ENCODE assay signal across 21 mouse cellular contexts in genomic region chr4:129375821-129376220, GRCm38 (mm10). TPM values are rescaled to one million over a fixed set of nuclear protein-coding genes. Genes with fewer than 3 reads are reported as not detected.
DNase-seq lines count a peak whose midpoint lies in the region; ATAC-seq and TF ChIP-seq lines count a peak whose summit lies in the region.
"Had no signal": no experiment of that assay in that cellular context is flagged by ENCODE, and none has a peak within 500 bp of the region (broad histone marks: within the 10 kb centered on the region; RNA-seq: fewer than 3 reads in every experiment).

No protein-coding gene starts in this region.

- no peak overlapping the region for H3K27ac ChIP-seq in cerebellum, adult 2 months (ENCODE audit: insufficient read depth, low read length)
- no peak overlapping the region for H3K27ac ChIP-seq in heart, embryonic 12.5 days (ENCODE audit: poor library complexity, severe bottlenecking)
- no peak overlapping the region for H3K27ac ChIP-seq in lung, embryonic 15.5 days
- H3K27ac ChIP-seq in stomach, embryonic 14.5 days (ENCODE audit: low read length), result no peak overlapping the region
- no peak overlapping the region for H3K27ac ChIP-seq in stomach, postnatal 0 days (replicated peaks)
- H3K27ac ChIP-seq: forebrain, embryonic 13.5 days; layer of hippocampus, adult 2 months; limb, embryonic 15.5 days had no signal

- 0 out of 2 replicates have a peak overlapping the region, but pooled peaks have one; percentile 75 for H3K4me2 ChIP-seq in heart, embryonic 12.5 days
- H3K4me2 ChIP-seq in lung, embryonic 15.5 days, result peak overlapping the region; percentile 85; the same call in 1 of the 2 replicates
- peak overlapping the region; percentile 56; the same call in 1 of the 2 replicates for H3K4me2 ChIP-seq in stomach, embryonic 14.5 days (replicated peaks; ENCODE audit: low read depth, low read length)
- no peak overlapping the region for H3K4me2 ChIP-seq in stomach, postnatal 0 days (replicated peaks; ENCODE audit: low read depth)

- no peaks in the 10 kb centered on the region for H3K27me3 ChIP-seq in cerebellum, adult 2 months (ENCODE audit: control insufficient read depth, insufficient read depth, low read length)
- H3K27me3 ChIP-seq in heart, embryonic 12.5 days (replicated peaks), result 0 out of 2 replicates have a peak, but pooled peaks cover 8% of the 10 kb centered on the region
- H3K27me3 ChIP-seq in lung, embryonic 15.5 days, result no peaks in the 10 kb centered on the region
- H3K27me3 ChIP-seq in stomach, embryonic 14.5 days (ENCODE audit: control insufficient read depth, insufficient read depth, low read length), result no peaks in the 10 kb centered on the region
- H3K27me3 ChIP-seq in stomach, postnatal 0 days (ENCODE audit: control insufficient read depth, insufficient read depth, low read length), result no peaks in the 10 kb centered on the region
- H3K27me3 ChIP-seq: limb, embryonic 15.5 days had no signal

- H3K9ac ChIP-seq in heart, embryonic 12.5 days, result no peak overlapping the region
- H3K9ac ChIP-seq in lung, embryonic 15.5 days, result no peak overlapping the region
- H3K9ac ChIP-seq in stomach, embryonic 14.5 days (replicated peaks; ENCODE audit: low read depth, low read length), result no peak overlapping the region
- H3K9ac ChIP-seq in stomach, postnatal 0 days (ENCODE audit: low read length), result no peak overlapping the region
- H3K9ac ChIP-seq: limb, embryonic 15.5 days had no signal

- no peaks in the 10 kb centered on the region; the same call in 1 of the 2 replicates for H3K4me1 ChIP-seq in cerebellum, adult 2 months (ENCODE audit: control insufficient read depth, insufficient read depth, low read length)
- H3K4me1 ChIP-seq in heart, embryonic 12.5 days (replicated peaks), result no peaks in the 10 kb centered on the region
- peaks cover 15% of the 10 kb centered on the region for H3K4me1 ChIP-seq in lung, embryonic 15.5 days
- peaks cover 16% of the 10 kb centered on the region for H3K4me1 ChIP-seq in lung, adult 2 months (ENCODE audit: control insufficient read depth, insufficient read depth, low read length)
- no peaks in the 10 kb centered on the region for H3K4me1 ChIP-seq in stomach, embryonic 14.5 days (ENCODE audit: control insufficient read depth, insufficient read depth, low read length)
- no peaks in the 10 kb centered on the region for H3K4me1 ChIP-seq in stomach, postnatal 0 days (replicated peaks; ENCODE audit: control insufficient read depth, insufficient read depth)

- no peak for TF ChIP-seq EP300 in stomach, postnatal 0 days (optimal IDR thresholded peaks at IDR 0.05)

- no peak for ATAC-seq in cerebellum, adult (ENCODE audit: insufficient number of reproducible peaks, low FRiP score, low TSS enrichment)
- ATAC-seq in heart, embryonic 12.5 days (ENCODE audit: insufficient number of reproducible peaks, low FRiP score), result no peak
- ATAC-seq in lung, embryonic 15.5 days (ENCODE audit: borderline replicate concordance, extremely low read depth, low FRiP score, low TSS enrichment), result no peak
- ATAC-seq in stomach, embryonic 14.5 days (ENCODE audit: insufficient number of reproducible peaks, insufficient read depth, low FRiP score, low read depth), result no peak
- no peak for ATAC-seq in stomach, postnatal 0 days (ENCODE audit: low FRiP score, low TSS enrichment)
- ATAC-seq: CD4-positive, CD25-positive, alpha-beta regulatory T cell, adult 4 months; forebrain, embryonic 13.5 days had no signal

- no peak overlapping the region for H3K4me3 ChIP-seq in cerebellum, adult 2 months (replicated peaks; ENCODE audit: insufficient read depth, low read depth, low read length)
- H3K4me3 ChIP-seq in heart, embryonic 12.5 days, result 0 out of 2 replicates have a peak overlapping the region, but pooled peaks have one; percentile 87
- H3K4me3 ChIP-seq in lung, embryonic 15.5 days, result no peak overlapping the region
- no peak overlapping the region for H3K4me3 ChIP-seq in lung, adult 2 months (replicated peaks; ENCODE audit: extremely low read depth, low read depth, low read length)
- no peak overlapping the region for H3K4me3 ChIP-seq in stomach, embryonic 14.5 days (ENCODE audit: low read depth, low read length)
- H3K4me3 ChIP-seq in stomach, postnatal 0 days (ENCODE audit: low read depth, low read length), result no peak overlapping the region

- 37% methylated on average over 5 of the region's 5 CpGs for WGBS in cerebellum, adult 2 months
- 78% methylated on average over 5 of the region's 5 CpGs for WGBS in heart, embryonic 12.5 days
- 64% methylated on average over 5 of the region's 5 CpGs for WGBS in lung, embryonic 15.5 days
- 60% methylated on average over 5 of the region's 5 CpGs for WGBS in lung, adult 2 months
- 73% methylated on average over 5 of the region's 5 CpGs for WGBS in stomach, embryonic 14.5 days
- WGBS in stomach, postnatal 0 days, result 70% methylated on average over 5 of the region's 5 CpGs

- H3K9me3 ChIP-seq in heart, embryonic 12.5 days (replicated peaks), result no peaks in the 10 kb centered on the region
- H3K9me3 ChIP-seq in lung, embryonic 15.5 days, result no peaks in the 10 kb centered on the region
- H3K9me3 ChIP-seq in stomach, embryonic 14.5 days (ENCODE audit: control insufficient read depth, low read depth, low read length), result no peaks in the 10 kb centered on the region
- no peaks in the 10 kb centered on the region for H3K9me3 ChIP-seq in stomach, postnatal 0 days (ENCODE audit: control insufficient read depth, low read length)
- H3K9me3 ChIP-seq: forebrain, embryonic 13.5 days; limb, embryonic 15.5 days had no signal

- TF ChIP-seq POLR2A in cerebellum, adult 2 months (IDR thresholded peaks at IDR 0.05; ENCODE audit: borderline replicate concordance, insufficient read depth, low read length), result no peak
- no peak for TF ChIP-seq POLR2A in lung, adult 2 months (IDR thresholded peaks at IDR 0.05; ENCODE audit: borderline replicate concordance, extremely low read depth, low read depth, low read length)

- DNase-seq in cerebellum, adult 2 months, result peak; percentile 15 to 17
- no peak for DNase-seq in heart, postnatal 4 days
- DNase-seq in lung, adult 2 months, result no peak
- no peak for DNase-seq in stomach, postnatal 0 days (ENCODE audit: low spot score)
- DNase-seq: adrenal gland, postnatal 36 days; gastrocnemius, postnatal 14 days; heart, adult 18-20 months; heart, postnatal 36 days; kidney, adult 8-10 months; kidney, postnatal 14 days; lung, postnatal 10 days; right cerebral cortex, postnatal 14 days; spleen, adult 18-20 months had no signal

- no peaks in the 10 kb centered on the region for H3K36me3 ChIP-seq in heart, embryonic 12.5 days
- H3K36me3 ChIP-seq in lung, embryonic 15.5 days, result no peaks in the 10 kb centered on the region
- H3K36me3 ChIP-seq in stomach, embryonic 14.5 days (ENCODE audit: control insufficient read depth, insufficient read depth, low read length), result no peaks in the 10 kb centered on the region; the same call in 1 of the 2 replicates
- H3K36me3 ChIP-seq in stomach, postnatal 0 days (ENCODE audit: control insufficient read depth, insufficient read depth, low read length), result no peaks in the 10 kb centered on the region
- H3K36me3 ChIP-seq: limb, embryonic 15.5 days had no signal

- no peak for TF ChIP-seq CTCF in cerebellum, adult 2 months (IDR thresholded peaks at IDR 0.05; ENCODE audit: borderline replicate concordance, insufficient read depth, low read depth, low read length)
- no peak for TF ChIP-seq CTCF in lung, adult 2 months (IDR thresholded peaks at IDR 0.05; ENCODE audit: insufficient read depth, low read length)
- TF ChIP-seq CTCF in stomach, postnatal 0 days (IDR thresholded peaks at IDR 0.05; ENCODE audit: low read depth), result no peak

RNA-seq across cellular contexts. Expression of gene Zbtb8a, which starts 2.1 kb away (rescaled TPM):
- polyA plus RNA-seq in cerebellum, adult 2 months (2012; rRNA removed), result 10.6 and 12.9 TPM in 2 replicates
- polyA plus RNA-seq in heart, embryonic 12.5 days (2016; fragmentation: Nextera tagmentation; extraction: Ambion mirVana), result 11.1 and 11.8 TPM in 2 replicates
- 1 to 10 TPM; 8.7 to 9.0 TPM for total RNA-seq in heart, postnatal 4 days (2021)
- polyA plus RNA-seq in lung, embryonic 15.5 days (2015; fragmentation: Nextera tagmentation; extraction: Ambion mirVana), result 19.3 and 21.6 TPM in 2 replicates
- polyA plus RNA-seq in lung, adult 2 months (2012; rRNA removed), result 8.8 and 13.9 TPM in 2 replicates
- polyA plus RNA-seq in stomach, embryonic 14.5 days (2014; fragmentation: Nextera tagmentation; extraction: Ambion mirVana), result 14.1 and 14.8 TPM in 2 replicates
- 12.2 and 13.0 TPM in 2 replicates for polyA plus RNA-seq in stomach, postnatal 0 days (2015; fragmentation: Nextera tagmentation; extraction: Ambion mirVana)

RNA-seq across cellular contexts. Expression of gene Zbtb8os, which starts 40.3 kb away (rescaled TPM):
- polyA plus RNA-seq in cerebellum, adult 2 months (2012; rRNA removed), result 31.2 and 35.3 TPM in 2 replicates
- 46.7 and 51.1 TPM in 2 replicates for polyA plus RNA-seq in heart, embryonic 12.5 days (2016; fragmentation: Nextera tagmentation; extraction: Ambion mirVana)
- 10 to 100 TPM; 20.6 to 22.2 TPM for total RNA-seq in heart, postnatal 4 days (2021)
- 44.0 and 44.5 TPM in 2 replicates for polyA plus RNA-seq in lung, embryonic 15.5 days (2015; fragmentation: Nextera tagmentation; extraction: Ambion mirVana)
- 5.8 and 11.3 TPM in 2 replicates for polyA plus RNA-seq in lung, adult 2 months (2012; rRNA removed)
- polyA plus RNA-seq in stomach, embryonic 14.5 days (2014; fragmentation: Nextera tagmentation; extraction: Ambion mirVana), result 46.7 and 52.2 TPM in 2 replicates
- 41.7 and 42.5 TPM in 2 replicates for polyA plus RNA-seq in stomach, postnatal 0 days (2015; fragmentation: Nextera tagmentation; extraction: Ambion mirVana)

RNA-seq across cellular contexts. Expression of gene Rbbp4, which starts 40.7 kb away (rescaled TPM):
- 70.9 and 73.7 TPM in 2 replicates for polyA plus RNA-seq in cerebellum, adult 2 months (2012; rRNA removed)
- polyA plus RNA-seq in heart, embryonic 12.5 days (2016; fragmentation: Nextera tagmentation; extraction: Ambion mirVana), result 342 TPM in 2 replicates
- 100 to 1,000 TPM; 195 to 199 TPM for total RNA-seq in heart, postnatal 4 days (2021)
- polyA plus RNA-seq in lung, embryonic 15.5 days (2015; fragmentation: Nextera tagmentation; extraction: Ambion mirVana), result 418 and 423 TPM in 2 replicates
- 16.7 and 23.5 TPM in 2 replicates for polyA plus RNA-seq in lung, adult 2 months (2012; rRNA removed)
- polyA plus RNA-seq in stomach, embryonic 14.5 days (2014; fragmentation: Nextera tagmentation; extraction: Ambion mirVana), result 329 and 348 TPM in 2 replicates
- 149 and 153 TPM in 2 replicates for polyA plus RNA-seq in stomach, postnatal 0 days (2015; fragmentation: Nextera tagmentation; extraction: Ambion mirVana)

Comparison
In these comparisons a context has a peak if more than half of its experiments do, and no peak if none do; other contexts are left out.
1. DNase-seq: peak in cerebellum, adult 2 months (2 of 2); none in heart, postnatal 4 days (single experiment), lung, adult 2 months (single experiment) and stomach, postnatal 0 days (single experiment).